Mouse (Mus musculus): Measurements from ENCODE around the gene Fbxl18. TPM values are rescaled to one million over a fixed set of nuclear protein-coding genes. Genes with fewer than 3 reads are reported as not detected.
A peak's percentile ranks its signal among the peaks of the same experiment; 100 is the strongest.

Fbxl18 gene
- total and polyA plus RNA-seq, 3 experiments = 4.0 to 7.6 (median 4.5) TPM

DNA sequence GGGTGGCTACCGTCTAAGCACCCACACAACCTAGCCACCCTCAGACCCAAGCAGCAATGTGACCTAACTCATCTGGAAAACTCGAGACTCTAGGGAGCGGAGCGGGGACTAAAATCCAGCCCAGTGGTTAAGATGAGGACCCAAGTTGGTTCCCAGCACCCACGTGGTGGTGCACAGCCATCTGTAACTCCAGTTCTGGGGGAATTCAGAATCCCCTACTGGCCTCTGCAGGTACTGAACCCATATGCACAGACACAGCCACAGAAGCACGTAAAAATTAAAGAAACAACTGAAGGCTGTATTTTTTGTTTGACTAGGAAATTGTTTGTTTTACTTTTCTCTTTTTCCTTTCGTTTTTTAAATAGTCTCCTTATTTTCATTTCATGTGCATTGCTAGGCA lies 21.5 kb downstream of the Fbxl18 start:
- no peak overlapping the region for H3K4me3 ChIP-seq
- intact Hi-C loops (cut with DNase I) = no loop called here
- no peak overlapping the region for H3K27ac ChIP-seq
- 94% methylated on average over 7 of the region's 7 CpGs for whole genome bisulfite sequencing
- DNase-seq = no peak
- H3K9ac ChIP-seq (ENCODE audit: low read depth, low read length) = no peak overlapping the region
- TF ChIP-seq CTCF (IDR thresholded peaks at IDR 0.05) (peak; percentile 36), POLR2A (IDR thresholded peaks at IDR 0.05; ENCODE audit: insufficient read depth, low read depth, low read length) (no peak)
- no peaks in the 10 kb centered on the region for H3K27me3 ChIP-seq (ENCODE audit: control insufficient read depth, insufficient read depth, low read length)
- H3K36me3 ChIP-seq (ENCODE audit: control insufficient read depth, insufficient read depth, low read length) = no peaks in the 10 kb centered on the region
- no peaks in the 10 kb centered on the region for H3K79me2 ChIP-seq (replicated peaks; ENCODE audit: control insufficient read depth, insufficient read depth, low read length)
- H3K4me1 ChIP-seq (ENCODE audit: control insufficient read depth, insufficient read depth, low read length) = no peaks in the 10 kb centered on the region; the same call in 1 of the 2 replicates

DNA sequence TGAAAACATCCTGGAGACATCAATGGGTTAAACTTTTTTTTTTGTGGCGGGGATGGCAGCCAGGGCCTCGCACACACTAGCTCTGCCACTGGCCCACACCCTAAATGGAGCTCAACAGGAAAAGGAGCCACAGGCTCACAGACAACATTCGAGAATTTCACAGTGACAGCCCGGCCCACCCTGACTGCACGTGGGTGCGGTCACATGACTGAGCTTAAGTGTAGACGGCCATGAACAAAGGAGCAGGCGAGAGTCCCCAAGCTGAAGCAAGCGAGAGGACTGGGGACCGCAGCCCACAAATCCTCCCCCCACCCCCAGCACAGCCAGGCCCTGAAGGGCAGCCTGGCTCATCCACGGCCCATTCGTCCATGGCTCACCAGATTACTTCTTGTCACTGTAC lies 23.5 kb downstream of the Fbxl18 start:
- no peak overlapping the region for H3K27ac ChIP-seq
- 57% methylated on average over 12 of the region's 12 CpGs for WGBS

DNA sequence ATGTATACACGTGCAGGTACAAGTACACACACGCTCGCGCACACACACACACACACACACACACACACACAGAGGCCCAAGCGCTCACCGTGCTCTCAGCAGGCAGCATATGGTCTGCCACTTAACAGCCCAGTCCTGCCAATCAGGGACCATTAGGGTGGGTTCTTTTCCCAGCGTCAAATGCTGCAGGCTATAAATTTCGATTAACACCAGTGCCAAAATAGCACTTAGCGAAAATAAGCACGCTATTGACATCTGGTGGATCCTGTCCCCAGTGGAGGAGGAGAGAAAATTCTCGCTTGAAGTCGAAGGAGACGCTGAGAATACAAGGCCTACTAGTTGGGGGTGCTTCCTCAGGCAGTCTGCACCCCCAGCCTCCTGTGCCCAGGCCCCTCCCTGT lies 25.8 kb downstream of the Fbxl18 start:
- no peak overlapping the region for H3K27ac ChIP-seq
- DNase-seq = no peak
- no peaks in the 10 kb centered on the region for H3K4me1 ChIP-seq (ENCODE audit: control insufficient read depth, insufficient read depth, low read length)
- no peaks in the 10 kb centered on the region for H3K79me2 ChIP-seq (replicated peaks; ENCODE audit: control insufficient read depth, insufficient read depth, low read length)
- intact Hi-C loops (cut with DNase I) = no loop called here
- H3K36me3 ChIP-seq (ENCODE audit: control insufficient read depth, insufficient read depth, low read length) = no peaks in the 10 kb centered on the region
- TF ChIP-seq EP300 (IDR thresholded peaks at IDR 0.05; ENCODE audit: insufficient read depth, low read depth, low read length) = no peak
- TF ChIP-seq CTCF (IDR thresholded peaks at IDR 0.05) = no peak
- TF ChIP-seq POLR2A (IDR thresholded peaks at IDR 0.05; ENCODE audit: insufficient read depth, low read depth, low read length) = no peak
- no peaks in the 10 kb centered on the region for H3K27me3 ChIP-seq (ENCODE audit: control insufficient read depth, insufficient read depth, low read length)
- 80% methylated on average over 13 of the region's 13 CpGs for WGBS
- H3K4me3 ChIP-seq = no peak overlapping the region
- no peak overlapping the region for H3K9ac ChIP-seq (ENCODE audit: low read depth, low read length)

More for the DNA sequence above, 23.5 kb downstream of the Fbxl18 start:
- DNase-seq = no peak
- no peak overlapping the region for H3K9ac ChIP-seq (ENCODE audit: low read depth, low read length)
- no peaks in the 10 kb centered on the region; the same call in 1 of the 2 replicates for H3K4me1 ChIP-seq (ENCODE audit: control insufficient read depth, insufficient read depth, low read length)
- H3K27me3 ChIP-seq (ENCODE audit: control insufficient read depth, insufficient read depth, low read length) = no peaks in the 10 kb centered on the region
- no peaks in the 10 kb centered on the region for H3K36me3 ChIP-seq (ENCODE audit: control insufficient read depth, insufficient read depth, low read length)
- no peaks in the 10 kb centered on the region for H3K79me2 ChIP-seq (replicated peaks; ENCODE audit: control insufficient read depth, insufficient read depth, low read length)
- TF ChIP-seq POLR2A (IDR thresholded peaks at IDR 0.05; ENCODE audit: insufficient read depth, low read depth, low read length) = no peak
- TF ChIP-seq CTCF (IDR thresholded peaks at IDR 0.05) = no peak
- TF ChIP-seq EP300 (IDR thresholded peaks at IDR 0.05; ENCODE audit: insufficient read depth, low read depth, low read length) = no peak
- intact Hi-C loops (cut with DNase I) = no loop called here
- no peak overlapping the region for H3K4me3 ChIP-seq

DNA sequence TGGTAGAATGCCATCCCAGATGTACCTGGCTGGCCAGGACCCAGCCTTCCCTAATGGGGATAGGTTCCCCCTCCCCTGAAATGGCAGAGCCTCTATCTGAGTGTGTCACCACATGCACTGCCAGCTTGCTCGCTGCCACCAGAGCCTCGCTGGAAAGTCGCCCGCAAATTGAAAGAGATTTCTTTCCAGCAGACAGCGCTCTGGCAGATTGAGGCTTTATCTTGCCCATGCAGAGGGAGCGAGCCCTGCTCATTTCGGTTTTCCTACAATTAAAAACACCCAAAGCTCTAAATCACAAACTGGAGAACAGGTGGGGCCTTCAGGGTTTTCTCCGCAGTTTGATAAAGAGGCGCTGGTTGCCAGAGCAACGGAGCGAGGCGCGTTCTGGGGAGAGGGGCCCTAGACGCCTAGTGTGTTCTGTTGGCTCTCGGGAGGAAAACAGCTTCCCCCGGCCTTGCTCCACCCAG lies 37.4 kb downstream of the Fbxl18 start:
- Histone ChIP-seq H3K79me2 (replicated peaks; ENCODE audit: control insufficient read depth, insufficient read depth, low read length) (no peaks in the 10 kb centered on the region), H3K27me3 (ENCODE audit: control insufficient read depth, insufficient read depth, low read length) (no peaks in the 10 kb centered on the region), H3K27ac (no peak overlapping the region), H3K4me3 (no peak overlapping the region), H3K9ac (ENCODE audit: low read depth, low read length) (no peak overlapping the region), H3K4me1 (ENCODE audit: control insufficient read depth, insufficient read depth, low read length) (no peaks in the 10 kb centered on the region), H3K36me3 (ENCODE audit: control insufficient read depth, insufficient read depth, low read length) (no peaks in the 10 kb centered on the region)
- DNase-seq = peak in 1 of 2 experiments; percentile 33
- 42% methylated on average over 16 of the region's 16 CpGs for WGBS
- no peak for TF ChIP-seq CTCF (IDR thresholded peaks at IDR 0.05)
- no peak for TF ChIP-seq EP300 (IDR thresholded peaks at IDR 0.05; ENCODE audit: insufficient read depth, low read depth, low read length)
- no peak for TF ChIP-seq POLR2A (IDR thresholded peaks at IDR 0.05; ENCODE audit: insufficient read depth, low read depth, low read length)
- intact Hi-C loops (cut with DNase I) = no loop called here

DNA sequence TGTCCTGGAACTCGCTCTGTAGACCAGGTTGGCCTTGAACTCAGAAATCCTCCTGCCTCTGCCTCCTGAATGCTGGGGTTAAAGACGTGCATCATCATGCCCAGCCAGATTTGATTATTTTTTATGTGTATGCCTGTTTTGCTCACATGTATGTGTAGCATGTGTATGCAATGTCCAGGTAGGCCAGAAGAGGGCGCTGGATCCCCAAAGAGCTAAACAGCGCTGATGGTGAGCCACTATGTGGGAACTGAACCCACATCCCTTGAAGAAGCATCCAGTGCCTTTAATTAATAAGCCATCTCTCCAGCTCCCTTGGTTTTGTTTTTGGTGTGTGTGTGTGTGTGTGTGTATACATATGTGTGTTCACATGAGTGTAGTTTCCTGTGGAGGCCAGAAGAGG lies 38.8 kb downstream of the Fbxl18 start:
- H3K9ac ChIP-seq (ENCODE audit: low read depth, low read length) = no peak overlapping the region
- no peaks in the 10 kb centered on the region for H3K36me3 ChIP-seq (ENCODE audit: control insufficient read depth, insufficient read depth, low read length)
- no peak overlapping the region for H3K4me3 ChIP-seq
- TF ChIP-seq POLR2A (IDR thresholded peaks at IDR 0.05; ENCODE audit: insufficient read depth, low read depth, low read length) (no peak), EP300 (IDR thresholded peaks at IDR 0.05; ENCODE audit: insufficient read depth, low read depth, low read length) (no peak), CTCF (IDR thresholded peaks at IDR 0.05) (peak; percentile 31; the same call in 1 of the 2 replicates)
- no peak for DNase-seq
- H3K27me3 ChIP-seq (ENCODE audit: control insufficient read depth, insufficient read depth, low read length) = no peaks in the 10 kb centered on the region
- intact Hi-C loops (cut with DNase I) = no loop called here
- no peak overlapping the region for H3K27ac ChIP-seq
- H3K4me1 ChIP-seq (ENCODE audit: control insufficient read depth, insufficient read depth, low read length) = no peaks in the 10 kb centered on the region
- 81% methylated on average over 4 of the region's 4 CpGs for WGBS
- no peaks in the 10 kb centered on the region for H3K79me2 ChIP-seq (replicated peaks; ENCODE audit: control insufficient read depth, insufficient read depth, low read length)

DNA sequence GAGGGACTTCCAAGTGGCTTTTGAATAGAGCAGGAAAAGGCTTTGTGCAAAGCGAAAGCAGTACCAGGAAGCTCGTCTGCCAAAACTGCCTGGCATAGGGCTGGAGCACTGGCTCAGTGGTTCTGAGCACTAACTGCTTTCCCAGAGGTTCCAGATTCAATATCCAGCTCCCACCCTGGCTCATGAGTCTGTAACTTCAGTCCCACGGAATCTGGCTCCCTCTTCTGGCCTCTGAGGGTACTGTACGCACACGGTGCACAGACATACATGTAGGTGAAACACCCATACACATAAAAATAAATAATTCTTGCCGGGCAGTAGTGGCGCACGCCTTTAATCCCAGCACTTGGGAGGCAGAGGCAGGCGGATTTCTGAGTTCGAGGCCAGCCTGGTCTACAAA lies 40.3 kb downstream of the Fbxl18 start:
- 80% methylated on average over 10 of the region's 10 CpGs for WGBS
- no peaks in the 10 kb centered on the region for H3K36me3 ChIP-seq (ENCODE audit: control insufficient read depth, insufficient read depth, low read length)
- no peak overlapping the region for H3K27ac ChIP-seq
- intact Hi-C loops (cut with DNase I) = no loop called here
- H3K9ac ChIP-seq (ENCODE audit: low read depth, low read length) = no peak overlapping the region
- no peaks in the 10 kb centered on the region for H3K79me2 ChIP-seq (replicated peaks; ENCODE audit: control insufficient read depth, insufficient read depth, low read length)
- DNase-seq = no peak
- H3K4me1 ChIP-seq (ENCODE audit: control insufficient read depth, insufficient read depth, low read length) = no peaks in the 10 kb centered on the region
- H3K4me3 ChIP-seq = no peak overlapping the region
- TF ChIP-seq CTCF (IDR thresholded peaks at IDR 0.05) (peak; percentile 67), EP300 (IDR thresholded peaks at IDR 0.05; ENCODE audit: insufficient read depth, low read depth, low read length) (no peak)
- no peaks in the 10 kb centered on the region for H3K27me3 ChIP-seq (ENCODE audit: control insufficient read depth, insufficient read depth, low read length)
